Mouse (Mus musculus): ENCODE measurements around the gene Cdkn3. TPM values are rescaled to one million over a fixed set of nuclear protein-coding genes. Genes with fewer than 3 reads are reported as not detected.

Gene Cdkn3
- total RNA-seq, 2 experiments from 2014 or later = 0.49 to 0.68 TPM

Other genes starting within 250 kb of the Cdkn3 start
- 10 to 100 TPM; 69.5 to 82.7 TPM for gene Cnih1, start 27.9 kb downstream of the Cdkn3 start, total RNA-seq (2021)
- gene Gmfb, start 61.7 kb downstream of the Cdkn3 start, total RNA-seq (2021) = 100 to 1,000 TPM; 163 to 168 TPM
- gene Cgrrf1, start 71.6 kb downstream of the Cdkn3 start, total RNA-seq (2021) = 10 to 100 TPM; 20.0 to 22.3 TPM
- gene Samd4, start 122.3 kb downstream of the Cdkn3 start, total RNA-seq (2021) = 10 to 100 TPM; 10.3 to 13.7 TPM